Mouse (Mus musculus): ENCODE measurements around the gene Faap20. TPM values are rescaled to one million over a fixed set of nuclear protein-coding genes. Genes with fewer than 3 reads are reported as not detected.
A peak's percentile ranks its signal among the peaks of the same experiment; 100 is the strongest.

The Faap20 gene
- polyA plus RNA-seq, 1 experiment from 2014 or later, result 61.4 TPM

DNA sequence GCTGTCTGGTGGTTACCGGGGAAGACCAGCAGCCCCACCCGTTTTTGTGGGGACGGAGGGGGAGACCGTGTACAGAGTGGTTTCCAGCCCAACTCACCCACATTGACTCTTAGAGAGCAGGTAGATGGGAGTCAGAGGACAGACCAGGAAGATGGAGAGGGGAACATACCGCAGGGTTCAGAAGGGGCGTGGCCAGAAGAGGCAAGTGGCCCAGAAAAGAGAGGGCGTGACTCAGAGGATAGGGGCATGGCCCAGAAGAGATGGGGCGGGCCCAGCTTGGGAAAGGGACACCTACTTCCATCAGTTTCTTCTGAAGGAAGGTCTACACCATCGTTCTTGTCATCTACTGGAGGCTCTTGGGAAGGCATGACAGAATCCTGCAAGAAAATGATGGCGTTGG is 43.3 kb downstream of the Faap20 start:
- Histone ChIP-seq H3K4me1 (ENCODE audit: insufficient read depth, low read depth, low read length) (no peaks in the 10 kb centered on the region), H3K4me3 (ENCODE audit: low read depth, low read length) (no peak overlapping the region), H3K9ac (replicated peaks; ENCODE audit: low read depth) (no peak overlapping the region), H3K4me2 (replicated peaks; ENCODE audit: low read depth, low read length) (no peak overlapping the region), H3K27me3 (replicated peaks; ENCODE audit: insufficient read depth, low read length) (no peaks in the 10 kb centered on the region), H3K9me3 (ENCODE audit: low read length) (no peaks in the 10 kb centered on the region), H3K36me3 (ENCODE audit: insufficient read depth, low read length) (no peaks in the 10 kb centered on the region), H3K27ac (ENCODE audit: low read length) (no peak overlapping the region)
- TF ChIP-seq EP300 (IDR thresholded peaks at IDR 0.05) (no peak), CTCF (IDR thresholded peaks at IDR 0.05) (no peak)
- 79% methylated on average over 10 of the region's 10 CpGs for WGBS
- ATAC-seq, result no peak
- no peak for DNase-seq (ENCODE audit: low spot score)

DNA sequence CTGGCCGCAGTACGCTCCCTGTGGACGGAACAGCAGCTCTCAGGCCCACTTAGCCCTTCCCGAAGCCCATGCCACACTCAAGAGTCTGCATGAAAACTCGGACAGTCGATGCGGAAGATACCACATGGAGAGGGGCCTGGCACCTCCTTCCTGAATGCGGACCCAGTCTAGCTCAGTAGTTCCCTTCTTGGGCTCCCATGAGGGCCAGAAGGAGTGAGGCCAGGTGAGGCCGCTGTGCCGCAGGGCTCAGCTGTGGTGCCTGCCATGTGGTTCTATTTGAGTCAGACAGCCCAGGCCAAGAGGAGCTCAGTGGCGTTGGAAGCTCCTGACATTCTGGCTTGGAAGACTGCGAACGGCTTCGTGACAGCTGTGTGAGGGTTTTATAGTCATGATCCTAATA is 44.8 kb downstream of the Faap20 start:
- Histone ChIP-seq H3K36me3 (ENCODE audit: insufficient read depth, low read length) (no peaks in the 10 kb centered on the region), H3K9me3 (ENCODE audit: low read length) (no peaks in the 10 kb centered on the region), H3K4me2 (replicated peaks; ENCODE audit: low read depth, low read length) (no peak overlapping the region), H3K4me3 (ENCODE audit: low read depth, low read length) (no peak overlapping the region), H3K4me1 (ENCODE audit: insufficient read depth, low read depth, low read length) (no peaks in the 10 kb centered on the region), H3K27me3 (replicated peaks; ENCODE audit: insufficient read depth, low read length) (no peaks in the 10 kb centered on the region), H3K9ac (replicated peaks; ENCODE audit: low read depth) (no peak overlapping the region), H3K27ac (ENCODE audit: low read length) (no peak overlapping the region)
- TF ChIP-seq CTCF (IDR thresholded peaks at IDR 0.05) (no peak), EP300 (IDR thresholded peaks at IDR 0.05) (no peak)
- no peak for ATAC-seq
- 90% methylated on average over 14 of the region's 14 CpGs for WGBS
- DNase-seq (ENCODE audit: low spot score), result no peak

DNA sequence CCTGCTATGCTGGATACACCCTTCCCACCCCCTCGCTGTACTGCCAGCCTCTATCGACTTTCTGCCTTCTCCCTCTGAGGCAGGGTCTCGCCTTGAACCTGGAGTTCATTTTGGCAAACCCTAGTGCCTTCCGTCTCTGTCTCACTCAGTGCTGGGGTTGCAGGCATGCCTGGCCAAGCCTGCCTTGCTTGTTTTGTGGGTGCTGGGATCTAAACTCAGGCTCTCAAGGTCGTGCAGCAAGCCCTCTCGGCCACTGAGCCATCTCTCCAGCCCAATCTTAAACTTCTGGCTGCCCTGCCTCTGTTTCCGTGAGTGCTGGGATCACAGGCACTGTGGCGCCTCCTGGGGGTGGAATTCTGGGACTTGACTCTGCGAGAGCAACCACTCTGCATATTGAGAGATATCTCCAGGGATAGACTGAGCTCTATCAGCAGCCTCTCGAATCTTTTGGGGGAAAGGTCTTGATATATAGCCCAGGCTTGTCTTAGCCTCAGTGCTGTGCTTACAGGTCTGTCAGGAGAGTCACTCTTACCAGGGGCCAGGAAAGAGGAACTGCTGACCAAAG is 45.5 kb downstream of the Faap20 start:
- no peak for TF ChIP-seq EP300 (IDR thresholded peaks at IDR 0.05)
- peak; percentile 26; the same call in 1 of the 2 replicates for TF ChIP-seq CTCF (IDR thresholded peaks at IDR 0.05)
- Histone ChIP-seq H3K4me2 (replicated peaks; ENCODE audit: low read depth, low read length) (no peak overlapping the region), H3K27ac (ENCODE audit: low read length) (no peak overlapping the region), H3K9me3 (ENCODE audit: low read length) (no peaks in the 10 kb centered on the region), H3K27me3 (replicated peaks; ENCODE audit: insufficient read depth, low read length) (no peaks in the 10 kb centered on the region), H3K4me3 (ENCODE audit: low read depth, low read length) (no peak overlapping the region), H3K36me3 (ENCODE audit: insufficient read depth, low read length) (no peaks in the 10 kb centered on the region), H3K9ac (replicated peaks; ENCODE audit: low read depth) (no peak overlapping the region), H3K4me1 (ENCODE audit: insufficient read depth, low read depth, low read length) (no peaks in the 10 kb centered on the region)
- DNase-seq (ENCODE audit: low spot score) (no peak), ATAC-seq (no peak)
- WGBS, result 75% methylated on average over 10 of the region's 10 CpGs

DNA sequence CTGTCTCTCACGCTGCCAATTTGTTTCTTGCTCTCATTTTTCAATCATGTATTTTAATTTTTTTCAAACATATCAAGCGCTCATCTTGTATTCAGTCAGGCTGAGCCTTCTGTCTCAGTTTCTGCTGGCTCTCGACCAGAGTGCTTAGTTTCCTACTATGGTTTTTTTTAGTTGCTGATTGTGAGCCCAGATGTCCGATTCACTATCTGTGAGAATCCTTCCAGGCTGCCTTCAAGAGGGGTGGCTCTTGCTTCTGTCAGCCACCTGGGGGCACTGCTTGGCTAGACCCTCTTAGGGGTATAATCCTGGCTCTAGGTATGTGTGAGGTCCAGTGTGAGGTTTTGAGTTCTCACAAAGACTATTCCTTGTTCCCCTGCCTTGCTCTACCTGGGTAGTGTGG is 46.4 kb downstream of the Faap20 start:
- ATAC-seq (no peak), DNase-seq (ENCODE audit: low spot score) (no peak)
- Histone ChIP-seq H3K9me3 (ENCODE audit: low read length) (no peaks in the 10 kb centered on the region), H3K9ac (replicated peaks; ENCODE audit: low read depth) (no peak overlapping the region), H3K4me2 (replicated peaks; ENCODE audit: low read depth, low read length) (no peak overlapping the region), H3K27me3 (replicated peaks; ENCODE audit: insufficient read depth, low read length) (no peaks in the 10 kb centered on the region), H3K27ac (ENCODE audit: low read length) (no peak overlapping the region), H3K36me3 (ENCODE audit: insufficient read depth, low read length) (no peaks in the 10 kb centered on the region), H3K4me1 (ENCODE audit: insufficient read depth, low read depth, low read length) (no peaks in the 10 kb centered on the region), H3K4me3 (ENCODE audit: low read depth, low read length) (no peak overlapping the region)
- TF ChIP-seq EP300 (IDR thresholded peaks at IDR 0.05) (no peak), CTCF (IDR thresholded peaks at IDR 0.05) (peak; percentile 30)
- WGBS, result 50% methylated on average over 4 of the region's 4 CpGs

DNA sequence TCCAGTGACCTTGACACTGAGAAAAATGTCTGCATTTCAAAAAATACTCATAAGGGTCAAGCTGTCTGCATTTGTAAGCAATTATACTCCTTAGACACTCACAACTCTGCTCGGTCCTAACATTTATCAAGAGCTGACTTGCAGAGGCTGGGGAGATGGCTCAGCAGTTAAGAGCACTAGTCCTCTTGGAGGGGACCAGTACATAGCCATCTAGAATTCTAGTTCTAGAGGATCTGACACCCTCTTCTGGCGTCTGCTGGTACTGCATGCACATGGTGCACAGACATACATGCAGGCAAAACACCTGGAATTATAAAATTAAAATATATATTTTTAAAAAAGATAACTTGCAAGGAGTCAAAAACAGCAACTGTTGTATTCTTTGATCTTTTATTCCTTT is 47.5 kb downstream of the Faap20 start:
- no peak for DNase-seq (ENCODE audit: low spot score)
- TF ChIP-seq CTCF (IDR thresholded peaks at IDR 0.05) (peak; percentile 60), EP300 (IDR thresholded peaks at IDR 0.05) (no peak)
- no peak overlapping the region for H3K4me3 ChIP-seq (ENCODE audit: low read depth, low read length)
- no peaks in the 10 kb centered on the region for H3K4me1 ChIP-seq (ENCODE audit: insufficient read depth, low read depth, low read length)
- WGBS, result 49% methylated on average over 2 of the region's 2 CpGs
- H3K27me3 ChIP-seq (replicated peaks; ENCODE audit: insufficient read depth, low read length), result no peaks in the 10 kb centered on the region
- H3K9ac ChIP-seq (replicated peaks; ENCODE audit: low read depth), result no peak overlapping the region
- no peak for ATAC-seq
- no peaks in the 10 kb centered on the region for H3K36me3 ChIP-seq (ENCODE audit: insufficient read depth, low read length)
- H3K9me3 ChIP-seq (ENCODE audit: low read length), result no peaks in the 10 kb centered on the region
- no peak overlapping the region for H3K4me2 ChIP-seq (replicated peaks; ENCODE audit: low read depth, low read length)
- H3K27ac ChIP-seq (ENCODE audit: low read length), result no peak overlapping the region

DNA sequence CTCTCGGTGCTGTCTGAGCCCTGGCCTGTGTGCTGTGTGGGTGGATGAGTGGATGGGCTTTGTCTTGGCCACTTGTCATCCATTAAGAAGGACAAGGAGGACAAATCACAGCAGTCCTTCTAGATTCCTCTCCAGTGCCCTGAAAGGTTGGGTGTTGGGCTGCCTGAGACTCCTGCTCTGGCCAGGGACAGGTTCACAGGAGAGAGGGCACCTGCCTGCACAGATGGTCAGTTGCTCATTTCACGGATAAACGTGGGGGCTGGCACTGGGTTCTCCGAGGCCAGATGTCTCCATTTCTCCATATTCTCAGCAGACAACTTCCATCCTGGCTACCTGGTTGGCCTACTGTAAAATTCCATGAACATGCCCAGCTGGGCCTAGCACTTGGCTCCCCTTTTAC is 49.2 kb downstream of the Faap20 start:
- Histone ChIP-seq H3K9ac (replicated peaks; ENCODE audit: low read depth) (no peak overlapping the region), H3K4me3 (ENCODE audit: low read depth, low read length) (no peak overlapping the region), H3K27me3 (replicated peaks; ENCODE audit: insufficient read depth, low read length) (no peaks in the 10 kb centered on the region), H3K9me3 (ENCODE audit: low read length) (no peaks in the 10 kb centered on the region), H3K4me1 (ENCODE audit: insufficient read depth, low read depth, low read length) (no peaks in the 10 kb centered on the region), H3K27ac (ENCODE audit: low read length) (no peak overlapping the region), H3K36me3 (ENCODE audit: insufficient read depth, low read length) (no peaks in the 10 kb centered on the region), H3K4me2 (replicated peaks; ENCODE audit: low read depth, low read length) (no peak overlapping the region)
- WGBS, result 91% methylated on average over 4 of the region's 4 CpGs
- DNase-seq (ENCODE audit: low spot score) (no peak), ATAC-seq (no peak)
- TF ChIP-seq CTCF (IDR thresholded peaks at IDR 0.05) (no peak), EP300 (IDR thresholded peaks at IDR 0.05) (no peak)

Data from lung, postnatal 0 days (tissue).